Mouse (Mus musculus): ENCODE data around the gene Tas2r121.

The Tas2r121 gene

DNA sequence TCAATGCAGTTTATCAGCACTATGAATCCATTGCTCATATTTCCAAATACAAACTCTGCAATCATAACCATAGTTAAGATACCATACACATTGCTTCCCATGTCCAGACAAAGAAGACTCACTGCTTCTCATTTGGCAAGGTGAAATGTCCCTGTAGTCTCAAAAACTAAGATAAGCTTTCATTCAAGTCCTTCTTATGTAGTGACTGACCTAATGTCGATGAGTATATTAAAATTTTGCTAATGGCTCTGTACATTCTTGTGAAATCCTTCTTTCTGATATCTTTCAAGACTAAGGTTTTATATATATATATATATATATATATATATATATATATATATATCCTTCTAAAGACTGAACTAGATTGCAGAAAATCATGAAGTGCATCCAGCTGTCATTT, at the start of gene Tas2r121:
Tas2r121 (minus strand) TSS at position 101 of the 400 bp plus-strand sequence.
- no peak for TF ChIP-seq GATA4 (IDR thresholded peaks at IDR 0.05; ENCODE audit: insufficient replicate concordance, low read length)

DNA sequence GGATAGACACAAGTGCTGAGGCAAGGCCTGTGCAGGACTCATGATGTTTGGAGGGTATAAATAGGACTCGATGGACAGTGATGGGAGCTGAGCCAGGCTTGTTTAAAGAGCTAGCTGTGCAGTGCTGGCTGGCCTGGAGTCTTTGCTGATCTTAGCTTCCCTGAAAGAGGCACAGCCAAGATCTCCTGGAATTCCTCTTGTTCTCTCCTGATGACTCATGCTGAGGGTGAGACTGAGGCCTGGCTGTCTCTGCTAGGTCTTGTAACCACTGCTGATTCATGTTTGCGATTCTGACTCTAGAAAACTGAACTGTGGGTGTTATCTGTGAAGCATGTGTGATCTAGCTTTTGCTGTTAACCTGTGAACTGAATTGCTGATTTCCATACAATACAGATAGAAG, 49.4 kb upstream of the Tas2r121 start:
- no peak for TF ChIP-seq GATA4 (IDR thresholded peaks at IDR 0.05; ENCODE audit: insufficient replicate concordance, low read length)

DNA sequence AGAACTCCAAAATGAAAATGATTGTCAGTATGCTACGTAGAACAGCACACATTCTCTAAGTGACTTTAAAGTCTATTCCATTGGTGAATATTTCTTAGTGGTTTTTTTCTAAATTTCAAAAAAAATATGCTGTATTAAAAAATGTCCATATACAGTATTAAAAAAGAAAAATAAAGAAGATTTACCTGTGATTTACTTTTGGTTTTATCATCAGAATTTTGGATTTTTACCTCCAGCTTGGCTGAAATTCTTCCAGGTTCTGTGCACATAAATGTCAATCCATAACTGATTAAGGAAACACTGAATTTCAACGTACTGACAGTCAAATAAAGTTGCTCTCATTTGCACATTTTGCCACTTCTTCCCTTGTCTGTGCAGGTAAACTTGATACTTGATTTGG, 37.1 kb upstream of the Tas2r121 start, which contains the start of gene Tas2r115:
Tas2r115 (minus strand) TSS at position 101 of the 400 bp plus-strand sequence.
- no peak for TF ChIP-seq GATA4 (IDR thresholded peaks at IDR 0.05; ENCODE audit: insufficient replicate concordance, low read length)

DNA sequence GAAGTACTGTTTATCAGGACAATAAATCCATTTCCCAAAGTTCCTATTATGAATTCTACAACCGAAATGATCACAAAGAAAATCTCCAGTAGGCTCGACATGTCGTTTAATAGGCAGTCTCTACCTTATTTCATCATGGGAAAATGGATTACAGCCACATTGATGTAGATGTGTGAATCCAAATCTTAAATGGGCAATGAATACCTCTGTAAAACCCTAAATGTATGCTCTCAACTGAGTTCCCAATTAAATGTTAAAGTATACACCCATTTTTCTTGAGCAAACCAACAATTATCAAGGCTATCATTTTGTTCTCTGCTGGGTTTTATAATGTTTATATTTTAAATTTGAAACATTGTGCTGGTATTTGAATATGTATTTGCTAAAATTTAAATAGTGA, 11.0 kb upstream of the Tas2r121 start, which contains the start of gene Tas2r122:
Tas2r122 (minus strand) TSS at position 101 of the 400 bp plus-strand sequence.
- no peak for TF ChIP-seq GATA4 (IDR thresholded peaks at IDR 0.05; ENCODE audit: insufficient replicate concordance, low read length)

DNA sequence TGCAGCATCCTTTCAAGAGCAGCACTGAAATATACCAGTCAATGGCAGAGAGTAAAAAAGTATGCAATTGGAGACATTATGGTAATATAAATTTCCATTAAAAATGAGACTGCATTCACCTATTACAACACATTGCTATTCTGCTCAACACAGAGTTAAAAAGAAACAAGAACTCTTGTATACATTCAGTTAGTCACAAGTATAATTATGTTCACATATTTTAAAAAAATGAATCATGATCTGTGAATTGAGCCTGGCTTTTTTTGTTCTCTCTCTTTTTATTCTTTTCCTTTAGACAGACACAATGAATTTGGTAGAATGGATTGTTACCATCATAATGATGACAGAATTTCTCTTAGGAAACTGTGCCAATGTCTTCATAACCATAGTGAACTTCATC, 44.2 kb downstream of the Tas2r121 start, which contains the start of gene Tas2r120:
Tas2r120 (plus strand) TSS at position 301 of the 400 bp plus-strand sequence.
- TF ChIP-seq GATA4 (IDR thresholded peaks at IDR 0.05; ENCODE audit: insufficient replicate concordance, low read length), result no peak

DNA sequence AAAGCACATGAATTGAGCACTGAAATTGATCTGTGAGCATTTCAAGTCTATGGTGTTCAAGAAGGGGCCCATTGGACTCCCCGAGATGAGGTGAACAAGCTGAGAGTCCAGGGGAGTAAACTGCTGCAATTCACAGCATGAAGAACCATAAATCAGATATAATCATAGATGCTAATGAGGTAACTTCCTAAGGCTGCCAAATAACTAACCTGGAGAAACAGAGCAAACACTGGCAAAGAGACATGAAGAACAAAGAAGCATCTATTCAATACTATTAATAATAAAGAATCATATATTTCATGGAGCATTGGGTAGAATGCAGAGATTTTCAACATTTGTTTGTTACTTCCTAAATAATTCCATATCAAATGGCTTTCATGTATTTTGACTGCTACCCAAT, 49.4 kb downstream of the Tas2r121 start, which contains the start of gene A630073D07Rik:
A630073D07Rik (minus strand) TSS at position 101 of the 400 bp plus-strand sequence.
- no peak for TF ChIP-seq GATA4 (IDR thresholded peaks at IDR 0.05; ENCODE audit: insufficient replicate concordance, low read length)

Measured in liver, adult (tissue).